Mouse (Mus musculus) hindbrain, embryonic 12.5 days (tissue): ENCODE results near the gene Gm45213. TPM values are rescaled to one million over a fixed set of nuclear protein-coding genes. Genes with fewer than 3 reads are reported as not detected.

ENCODE experiments used
- ATAC-seq: fragments of 200-750 bp; cut with Nextera tagmentation; 2 replicates; pipeline ENCODE4 v1.8.0; 2017; ENCODE audit warnings: moderate TSS enrichment; ENCODE audit not compliant: low FRiP score
- H3K27ac ChIP-seq: fragments of 300-500 bp; sonication (generic); 2 replicates; pipeline ENCODE4 v1.5.1; 2016; ENCODE audit warnings: mild to moderate bottlenecking
- H3K27me3 ChIP-seq: fragments of 300-500 bp; sonication (generic); 2 replicates; pipeline ENCODE4 v1.6.1; 2016; ENCODE audit warnings: mild to moderate bottlenecking
- H3K36me3 ChIP-seq: fragments of 300-500 bp; sonication (generic); 2 replicates; pipeline ENCODE4 v1.6.1; 2016; ENCODE audit warnings: mild to moderate bottlenecking
- H3K4me1 ChIP-seq: fragments of 300-500 bp; sonication (generic); 2 replicates; pipeline ENCODE4 v1.6.1; 2016
- H3K4me2 ChIP-seq: fragments of 300-500 bp; sonication (generic); replicated peaks from 2 replicates; pipeline ENCODE4 v1.6.1; 2016; ENCODE audit warnings: mild to moderate bottlenecking
- H3K4me3 ChIP-seq: fragments of 300-500 bp; sonication (generic); 2 replicates; pipeline ENCODE4 v1.5.1; 2016; ENCODE audit warnings: mild to moderate bottlenecking
- H3K9ac ChIP-seq: fragments of 300-500 bp; sonication (generic); 2 replicates; pipeline ENCODE4 v1.6.1; 2016; ENCODE audit warnings: mild to moderate bottlenecking, moderate library complexity
- H3K9me3 ChIP-seq: fragments of 300-500 bp; sonication (generic); replicated peaks from 2 replicates; pipeline ENCODE4 v1.6.1; 2016; ENCODE audit warnings: mild to moderate bottlenecking
- whole genome bisulfite sequencing: fragments of 180-500 bp; shearing (Covaris S2); methylation state at CpG from one replicate; pipeline ENCODE4 v1.1.7; 2016; 5-methylcytosine and 5-hydroxymethylcytosine counted together
- polyA plus RNA-seq: library from polyadenylated mRNA; unstranded; fragments of >200 nt; fragmentation: Nextera tagmentation; extraction: Ambion mirVana; gene quantifications from 2 replicates; pipeline ENCODE4 v1.2.1, GENCODE M21; 2016

Gm45213 gene
- polyA plus RNA-seq, 1 experiment from 2014 or later, result not detected

GRCm38 (mm10) chr7:66060066-66060956, 16.9 kb downstream of the Gm45213 start:
- peak overlapping the region; percentile 76 for H3K27ac ChIP-seq
- H3K4me3 ChIP-seq, result peak overlapping the region; percentile 95
- peak overlapping the region; percentile 93 for H3K9ac ChIP-seq
- under 1% methylated on average over 62 of the region's 64 CpGs for WGBS
- no peaks in the 10 kb centered on the region; the same call in 1 of the 2 replicates for H3K27me3 ChIP-seq
- H3K9me3 ChIP-seq, result no peaks in the 10 kb centered on the region
- ATAC-seq, result peak; percentile 95
- H3K36me3 ChIP-seq, result peaks cover 20% of the 10 kb centered on the region
- H3K4me2 ChIP-seq, result peak overlapping the region; percentile 88
- H3K4me1 ChIP-seq, result peaks cover 19% of the 10 kb centered on the region

DNA sequence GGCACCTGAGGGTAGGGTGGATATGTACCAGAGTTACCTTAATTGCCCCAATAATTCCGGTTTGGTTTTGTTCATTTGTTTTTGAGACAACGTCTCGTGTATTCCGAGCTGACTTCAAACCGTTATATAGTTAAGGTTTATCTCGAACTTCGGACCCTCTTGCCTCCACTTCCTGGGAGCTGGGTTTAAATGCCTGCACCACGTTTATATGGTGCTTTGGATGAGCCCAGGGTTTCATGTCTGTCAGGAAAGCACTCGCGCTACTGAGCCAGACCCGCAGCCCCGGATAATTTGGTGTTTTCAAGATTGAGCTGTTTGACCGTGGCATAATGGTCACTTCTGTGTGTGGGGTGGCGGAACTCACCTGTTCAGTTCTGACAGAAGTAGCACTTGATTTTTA, 17.7 kb downstream of the Gm45213 start:
- Histone ChIP-seq H3K36me3 (peaks cover 23% of the 10 kb centered on the region), H3K9ac (peak overlapping the region; percentile 93), H3K9me3 (no peaks in the 10 kb centered on the region), H3K27me3 (no peaks in the 10 kb centered on the region; the same call in 1 of the 2 replicates), H3K4me1 (peaks cover 19% of the 10 kb centered on the region), H3K4me2 (peak overlapping the region; percentile 88), H3K27ac (no peak overlapping the region), H3K4me3 (peak overlapping the region; percentile 95)
- ATAC-seq, result no peak
- WGBS, result under 1% methylated on average over 14 of the region's 14 CpGs

- H3K4me1 ChIP-seq, result peaks cover 14% of the 10 kb centered on the region
- no peak overlapping the region for H3K9ac ChIP-seq
- H3K27ac ChIP-seq, result no peak overlapping the region
- H3K9me3 ChIP-seq, result no peaks in the 10 kb centered on the region
- peaks cover 53% of the 10 kb centered on the region for H3K36me3 ChIP-seq
- no peak overlapping the region for H3K4me3 ChIP-seq
- no peaks in the 10 kb centered on the region for H3K27me3 ChIP-seq
- ATAC-seq, result no peak
- H3K4me2 ChIP-seq, result no peak overlapping the region
- WGBS, result 83% methylated on average over 2 of the region's 2 CpGs
Observed at GRCm38 (mm10) chr7:66076411-66076810, 33.0 kb downstream of the Gm45213 start.

DNA sequence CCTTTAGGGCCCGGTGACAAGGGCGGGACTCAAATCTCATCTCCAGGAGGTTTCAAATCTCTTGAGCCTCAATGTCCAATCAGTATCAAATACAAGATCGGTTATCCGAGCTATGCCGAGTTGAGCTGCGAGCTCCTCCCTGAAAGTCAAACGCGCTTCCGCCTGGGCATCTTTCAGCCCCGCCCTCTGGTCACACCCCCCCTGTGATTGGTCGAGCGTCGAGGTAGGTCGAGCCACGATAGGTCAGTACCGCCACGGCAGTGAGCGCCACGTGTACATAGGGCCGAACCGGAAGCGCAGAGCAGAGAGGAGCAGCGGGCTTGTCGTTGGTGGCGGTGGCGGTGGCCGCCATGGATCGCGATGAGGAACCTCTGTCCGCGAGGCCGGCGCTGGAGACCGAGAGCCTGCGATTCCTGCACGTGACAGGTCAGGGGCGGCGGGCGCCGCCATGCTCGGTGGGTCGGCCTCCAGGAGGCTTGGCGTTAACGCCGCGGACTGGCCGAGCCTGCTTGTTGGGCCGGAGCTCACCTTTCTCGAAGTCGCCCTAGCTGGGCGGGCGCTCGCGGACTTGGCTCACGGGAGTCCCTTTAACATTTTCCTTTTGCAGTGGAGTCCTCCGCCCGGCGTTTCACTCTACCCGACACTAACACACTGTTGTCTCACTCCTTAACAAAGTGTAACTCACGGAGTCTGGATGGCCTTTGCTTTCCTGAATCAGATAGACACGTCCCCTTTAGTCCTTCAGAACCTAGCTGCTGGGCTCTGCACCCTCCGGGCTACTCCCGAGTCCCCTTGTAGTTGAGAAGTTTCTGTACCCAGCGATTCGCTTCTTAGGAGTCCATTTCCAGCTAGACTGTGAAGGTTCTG, 36.2 kb downstream of the Gm45213 start, which contains the start of gene Selenos:
Selenos (plus strand) TSS at position 286 of the 867 bp plus-strand sequence.
- H3K27me3 ChIP-seq, result no peaks in the 10 kb centered on the region
- H3K9ac ChIP-seq, result peak within 1 kb of the TSS; percentile 85
- H3K9me3 ChIP-seq, result no peaks in the 10 kb centered on the region
- H3K4me1 ChIP-seq, result peaks cover 14% of the 10 kb centered on the region
- peak within 1 kb of the TSS; percentile 82 for H3K27ac ChIP-seq
- under 1% methylated on average over 64 of the region's 65 CpGs for WGBS
- peak within 1 kb of the TSS; percentile 89 for H3K4me3 ChIP-seq
- H3K36me3 ChIP-seq, result peaks cover 49% of the 10 kb centered on the region
- peak within 1 kb of the TSS; percentile 85 for H3K4me2 ChIP-seq
- peak; percentile 100 for ATAC-seq

- ATAC-seq, result no peak
- Histone ChIP-seq H3K4me1 (peaks cover 14% of the 10 kb centered on the region), H3K4me3 (peak overlapping the region; percentile 89), H3K9me3 (no peaks in the 10 kb centered on the region), H3K4me2 (peak overlapping the region; percentile 85), H3K27ac (peak overlapping the region; percentile 82; the same call in 1 of the 2 replicates), H3K27me3 (no peaks in the 10 kb centered on the region), H3K9ac (peak overlapping the region; percentile 85), H3K36me3 (peaks cover 48% of the 10 kb centered on the region)
- 32% methylated on average over 5 of the region's 5 CpGs for WGBS
Observed at GRCm38 (mm10) chr7:66080231-66080613, 36.8 kb downstream of the Gm45213 start.

DNA sequence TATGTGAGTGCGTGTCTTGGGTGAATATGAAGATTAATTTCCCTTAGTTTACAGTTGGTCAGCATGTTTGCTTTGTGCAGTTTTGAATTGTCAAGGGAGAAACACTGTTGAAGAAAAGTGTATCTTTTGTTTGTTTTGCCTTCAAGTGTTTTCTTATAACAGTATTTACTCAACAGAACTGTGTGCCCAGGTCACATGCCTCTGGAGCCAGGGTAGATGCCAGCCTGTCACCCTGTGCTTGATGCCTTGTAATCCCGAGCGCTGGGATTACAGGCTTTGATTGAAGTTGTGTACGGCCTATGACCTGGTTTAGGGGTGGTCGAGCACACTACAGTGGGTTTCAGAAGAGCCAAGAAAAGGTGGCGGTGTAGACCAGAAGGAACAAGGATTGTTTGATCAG, 40.4 kb downstream of the Gm45213 start:
- H3K4me1 ChIP-seq, result peaks cover 13% of the 10 kb centered on the region
- 93% methylated on average over 6 of the region's 6 CpGs for WGBS
- H3K4me3 ChIP-seq, result no peak overlapping the region
- H3K27ac ChIP-seq, result no peak overlapping the region
- no peak overlapping the region for H3K9ac ChIP-seq
- H3K9me3 ChIP-seq, result no peaks in the 10 kb centered on the region
- no peaks in the 10 kb centered on the region for H3K27me3 ChIP-seq
- H3K4me2 ChIP-seq, result no peak overlapping the region
- H3K36me3 ChIP-seq, result peaks cover 65% of the 10 kb centered on the region
- no peak for ATAC-seq

GRCm38 (mm10) chr7:66084546-66084945, 41.1 kb downstream of the Gm45213 start:
- no peaks in the 10 kb centered on the region for H3K27me3 ChIP-seq
- H3K36me3 ChIP-seq, result peaks cover 72% of the 10 kb centered on the region
- H3K27ac ChIP-seq, result no peak overlapping the region
- no peak overlapping the region for H3K9ac ChIP-seq
- no peaks in the 10 kb centered on the region for H3K9me3 ChIP-seq
- peaks cover 11% of the 10 kb centered on the region for H3K4me1 ChIP-seq
- 85% methylated on average over 7 of the region's 7 CpGs for WGBS
- H3K4me2 ChIP-seq, result no peak overlapping the region
- no peak overlapping the region for H3K4me3 ChIP-seq
- no peak for ATAC-seq

- ATAC-seq, result no peak
- H3K4me3 ChIP-seq, result no peak overlapping the region
- no peaks in the 10 kb centered on the region for H3K27me3 ChIP-seq
- H3K9ac ChIP-seq, result no peak overlapping the region
- peaks cover 88% of the 10 kb centered on the region for H3K36me3 ChIP-seq
- no peak overlapping the region for H3K4me2 ChIP-seq
- H3K9me3 ChIP-seq, result no peaks in the 10 kb centered on the region
- no peaks in the 10 kb centered on the region for H3K4me1 ChIP-seq
- H3K27ac ChIP-seq, result no peak overlapping the region
- WGBS, result 90% methylated on average over 4 of the region's 4 CpGs
Observed at GRCm38 (mm10) chr7:66087652-66088051, 44.2 kb downstream of the Gm45213 start.

DNA sequence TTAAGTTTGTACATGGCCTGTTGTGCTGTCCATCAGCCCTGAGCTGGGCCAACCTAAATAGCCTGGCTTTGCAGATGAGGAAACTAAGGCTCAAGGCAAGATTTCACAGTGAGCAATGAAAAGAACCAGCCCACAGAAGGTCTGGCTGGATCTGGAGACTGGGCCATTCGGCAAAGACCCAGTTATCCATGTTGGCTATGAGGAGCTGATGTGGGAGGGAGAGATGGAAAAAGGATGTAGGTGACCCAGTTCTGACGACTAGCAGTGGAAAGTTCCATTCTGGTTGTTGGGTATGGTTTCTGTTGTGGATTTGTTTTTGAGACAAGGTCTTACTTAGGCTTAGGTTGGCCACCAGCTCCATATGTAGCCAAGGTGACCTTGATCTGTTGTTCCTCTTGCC, 44.7 kb downstream of the Gm45213 start:
- whole genome bisulfite sequencing, result 90% methylated on average over 2 of the region's 2 CpGs
- Histone ChIP-seq H3K36me3 (peaks cover 84% of the 10 kb centered on the region), H3K27me3 (no peaks in the 10 kb centered on the region), H3K9ac (no peak overlapping the region), H3K4me2 (no peak overlapping the region), H3K9me3 (no peaks in the 10 kb centered on the region), H3K27ac (no peak overlapping the region), H3K4me1 (no peaks in the 10 kb centered on the region), H3K4me3 (no peak overlapping the region)
- ATAC-seq, result no peak

- no peaks in the 10 kb centered on the region for H3K4me1 ChIP-seq
- no peaks in the 10 kb centered on the region for H3K27me3 ChIP-seq
- no peak overlapping the region for H3K9ac ChIP-seq
- no peak overlapping the region for H3K4me2 ChIP-seq
- no peaks in the 10 kb centered on the region for H3K9me3 ChIP-seq
- WGBS, result 86% methylated on average over 11 of the region's 11 CpGs
- peaks cover 59% of the 10 kb centered on the region for H3K36me3 ChIP-seq
- no peak overlapping the region for H3K27ac ChIP-seq
- no peak for ATAC-seq
- no peak overlapping the region for H3K4me3 ChIP-seq
Observed at GRCm38 (mm10) chr7:66090676-66091190, 47.3 kb downstream of the Gm45213 start.

DNA sequence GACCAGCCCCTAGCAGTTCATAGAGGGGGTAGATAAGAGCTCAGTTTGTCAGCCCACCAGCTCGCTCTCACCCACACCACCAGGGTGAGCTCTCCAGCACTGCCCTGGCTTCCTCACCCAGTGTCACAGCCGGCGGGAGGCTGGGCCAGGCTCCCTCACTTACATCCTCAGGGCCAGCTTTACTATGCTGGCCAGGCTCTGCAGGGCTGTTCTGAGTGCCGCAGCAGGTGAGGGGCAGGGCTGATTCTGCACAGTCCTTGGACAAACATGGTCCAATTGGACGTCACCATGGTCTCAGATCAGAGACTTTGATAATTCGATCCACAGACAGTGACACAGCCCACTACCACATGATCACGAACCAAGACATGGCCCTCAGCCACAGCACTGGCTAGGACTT, 48.2 kb downstream of the Gm45213 start:
- Histone ChIP-seq H3K36me3 (peaks cover 51% of the 10 kb centered on the region), H3K4me3 (no peak overlapping the region)
- ATAC-seq, result no peak

GRCm38 (mm10) chr7:66092656-66093055, 49.3 kb downstream of the Gm45213 start:
- no peak for ATAC-seq
- Histone ChIP-seq H3K27me3 (no peaks in the 10 kb centered on the region), H3K27ac (no peak overlapping the region), H3K9ac (no peak overlapping the region), H3K4me1 (no peaks in the 10 kb centered on the region), H3K36me3 (peaks cover 40% of the 10 kb centered on the region), H3K4me2 (no peak overlapping the region), H3K9me3 (no peaks in the 10 kb centered on the region), H3K4me3 (no peak overlapping the region)
- WGBS, result 91% methylated on average over 8 of the region's 8 CpGs

More for the DNA sequence above, 48.2 kb downstream of the Gm45213 start:
- Histone ChIP-seq H3K27ac (no peak overlapping the region), H3K4me2 (no peak overlapping the region), H3K9ac (no peak overlapping the region), H3K9me3 (no peaks in the 10 kb centered on the region), H3K27me3 (no peaks in the 10 kb centered on the region), H3K4me1 (no peaks in the 10 kb centered on the region)
- WGBS, result 90% methylated on average over 7 of the region's 7 CpGs
